Mouse (Mus musculus): ENCODE measurements around the gene Gm48551. TPM values are rescaled to one million over a fixed set of nuclear protein-coding genes. Genes with fewer than 3 reads are reported as not detected.
A peak's percentile ranks its signal among the peaks of the same experiment; 100 is the strongest.

Gene Gm48551
- polyA plus RNA-seq, 1 experiment from 2014 or later = 3.0 TPM

DNA sequence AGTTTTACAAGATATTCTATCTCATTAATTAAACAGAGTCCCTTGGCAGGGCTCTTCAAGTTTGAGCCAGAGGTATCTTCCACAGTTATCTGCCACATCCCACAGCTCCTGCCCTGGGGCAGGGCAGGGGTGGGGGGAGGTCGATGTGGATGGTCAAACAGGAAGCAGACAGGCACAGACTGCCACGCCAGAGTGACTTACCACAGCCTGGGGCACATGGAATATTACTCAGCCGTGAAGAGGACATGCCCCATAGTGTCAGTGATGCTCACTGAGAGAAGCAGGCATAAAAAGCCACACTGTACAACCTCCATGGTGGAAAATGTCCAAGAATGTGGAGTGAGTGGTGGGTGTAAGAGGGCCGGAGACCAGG, 39.1 kb upstream of the Gm48551 start:
- Histone ChIP-seq H3K4me3 (ENCODE audit: low read depth, low read length) (no peak overlapping the region), H3K36me3 (ENCODE audit: control insufficient read depth, insufficient read depth, low read length) (no peaks in the 10 kb centered on the region; the same call in 1 of the 2 replicates), H3K9ac (ENCODE audit: low read length) (no peak overlapping the region), H3K9me3 (ENCODE audit: control insufficient read depth, low read length) (no peaks in the 10 kb centered on the region), H3K27ac (ENCODE audit: low read depth, low read length) (no peak overlapping the region), H3K27me3 (ENCODE audit: control insufficient read depth, insufficient read depth, low read length) (peaks cover 37% of the 10 kb centered on the region), H3K4me1 (replicated peaks; ENCODE audit: control insufficient read depth, insufficient read depth, low read length) (peaks cover 23% of the 10 kb centered on the region), H3K4me2 (ENCODE audit: low read depth, low read length, severe bottlenecking) (no peak overlapping the region)
- ATAC-seq (replicated peaks; ENCODE audit: low FRiP score) = no peak
- DNase-seq (ENCODE audit: low spot score) = no peak
- 78% methylated on average over 4 of the region's 4 CpGs for WGBS

- Histone ChIP-seq H3K4me3 (ENCODE audit: low read depth, low read length) (peak overlapping the region; percentile 21), H3K27me3 (ENCODE audit: control insufficient read depth, insufficient read depth, low read length) (peaks cover 34% of the 10 kb centered on the region), H3K36me3 (ENCODE audit: control insufficient read depth, insufficient read depth, low read length) (no peaks in the 10 kb centered on the region; the same call in 1 of the 2 replicates), H3K4me2 (ENCODE audit: low read depth, low read length, severe bottlenecking) (peak overlapping the region; percentile 42), H3K27ac (ENCODE audit: low read depth, low read length) (no peak overlapping the region), H3K9me3 (ENCODE audit: control insufficient read depth, low read length) (no peaks in the 10 kb centered on the region), H3K9ac (ENCODE audit: low read length) (peak overlapping the region; percentile 27), H3K4me1 (replicated peaks; ENCODE audit: control insufficient read depth, insufficient read depth, low read length) (peaks cover 23% of the 10 kb centered on the region)
- 4% methylated on average over 55 of the region's 55 CpGs for WGBS
- ATAC-seq (replicated peaks; ENCODE audit: low FRiP score) (no peak), DNase-seq (ENCODE audit: low spot score) (peak; percentile 87)
Measured at GRCm38 (mm10) chr10:81346453-81347067, 37.7 kb upstream of the Gm48551 start.

GRCm38 (mm10) chr10:81349146-81349545, 35.1 kb upstream of the Gm48551 start:
- no peak overlapping the region for H3K27ac ChIP-seq (ENCODE audit: low read depth, low read length)
- DNase-seq (ENCODE audit: low spot score) = no peak
- H3K4me1 ChIP-seq (replicated peaks; ENCODE audit: control insufficient read depth, insufficient read depth, low read length) = peaks cover 23% of the 10 kb centered on the region

DNA sequence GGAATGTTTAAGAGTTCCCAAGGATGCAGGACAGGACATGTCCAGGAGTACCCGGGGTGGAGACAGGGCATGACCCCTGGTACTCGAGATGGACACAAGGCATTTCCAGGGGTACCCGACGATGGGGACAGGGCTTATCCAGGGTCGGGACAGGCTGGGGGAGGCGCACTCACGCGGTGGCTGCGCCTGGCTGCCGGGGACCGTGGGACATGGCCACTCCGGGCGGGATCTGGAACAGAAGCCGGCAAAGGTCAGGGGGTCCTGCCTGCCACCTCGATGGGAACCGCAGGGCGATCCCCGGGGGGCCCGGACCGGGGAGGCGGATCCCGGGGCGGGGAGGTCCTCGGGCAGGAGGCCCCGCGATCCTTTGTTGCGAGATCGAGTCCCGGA, 34.3 kb upstream of the Gm48551 start:
- H3K4me2 ChIP-seq (ENCODE audit: low read depth, low read length, severe bottlenecking) = peak overlapping the region; percentile 88
- H3K4me1 ChIP-seq (replicated peaks; ENCODE audit: control insufficient read depth, insufficient read depth, low read length) = peaks cover 23% of the 10 kb centered on the region
- peak overlapping the region; percentile 21; the same call in 1 of the 2 replicates for H3K27ac ChIP-seq (ENCODE audit: low read depth, low read length)
- peak overlapping the region; percentile 80 for H3K9ac ChIP-seq (ENCODE audit: low read length)
- H3K4me3 ChIP-seq (ENCODE audit: low read depth, low read length) = peak overlapping the region; percentile 77
- under 1% methylated on average over 28 of the region's 29 CpGs for WGBS
- H3K27me3 ChIP-seq (ENCODE audit: control insufficient read depth, insufficient read depth, low read length) = peaks cover 2% of the 10 kb centered on the region
- ATAC-seq (replicated peaks; ENCODE audit: low FRiP score) (peak; percentile 29), DNase-seq (ENCODE audit: low spot score) (no peak)
- no peaks in the 10 kb centered on the region; the same call in 1 of the 2 replicates for H3K36me3 ChIP-seq (ENCODE audit: control insufficient read depth, insufficient read depth, low read length)
- H3K9me3 ChIP-seq (ENCODE audit: control insufficient read depth, low read length) = no peaks in the 10 kb centered on the region

More at GRCm38 (mm10) chr10:81349146-81349545, 35.1 kb upstream of the Gm48551 start:
- Histone ChIP-seq H3K9me3 (ENCODE audit: control insufficient read depth, low read length) (no peaks in the 10 kb centered on the region), H3K36me3 (ENCODE audit: control insufficient read depth, insufficient read depth, low read length) (no peaks in the 10 kb centered on the region; the same call in 1 of the 2 replicates), H3K4me2 (ENCODE audit: low read depth, low read length, severe bottlenecking) (peak overlapping the region; percentile 88), H3K27me3 (ENCODE audit: control insufficient read depth, insufficient read depth, low read length) (peaks cover 10% of the 10 kb centered on the region), H3K4me3 (ENCODE audit: low read depth, low read length) (peak overlapping the region; percentile 77), H3K9ac (ENCODE audit: low read length) (peak overlapping the region; percentile 80)
- no peak for ATAC-seq (replicated peaks; ENCODE audit: low FRiP score)
- 1% methylated on average over 12 of the region's 12 CpGs for WGBS

DNA sequence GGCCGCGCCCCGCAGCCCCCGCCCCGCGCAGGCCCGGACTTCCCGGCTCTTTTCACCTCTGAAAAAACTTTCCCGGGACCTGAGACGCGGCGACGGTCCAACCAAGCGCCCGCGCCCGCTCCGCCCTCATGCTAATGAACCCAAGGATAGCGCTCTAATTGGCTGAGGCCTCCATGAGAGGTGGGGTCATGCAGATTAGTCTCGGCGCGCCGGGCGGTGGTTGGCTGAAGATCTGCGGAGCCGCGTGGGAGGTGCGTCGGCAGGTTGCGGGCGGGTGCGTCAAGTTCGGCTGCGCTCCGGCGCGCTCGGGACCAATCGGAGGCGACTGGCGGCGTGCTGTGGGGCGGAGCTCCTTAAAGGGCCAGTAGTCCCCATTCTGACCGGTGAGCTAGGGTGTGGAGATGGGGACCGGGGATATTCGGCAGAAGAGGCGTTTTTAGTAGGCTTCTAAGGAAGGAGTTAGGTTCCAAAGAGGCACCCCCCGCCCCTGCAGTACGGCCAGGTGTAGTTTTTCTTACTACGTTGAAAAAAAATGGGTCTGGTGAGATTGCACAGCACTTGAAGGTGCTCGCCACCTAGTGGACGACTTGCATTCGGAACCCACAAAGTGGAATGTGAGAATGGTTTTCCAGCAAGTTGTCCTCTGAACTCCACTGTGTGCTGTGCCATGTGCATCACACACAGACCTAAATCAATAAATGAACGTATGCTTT, 33.8 kb upstream of the Gm48551 start, which contains the start of gene Hmg20b:
Gene Hmg20b (minus strand): TSS at position 130 of the 713 bp plus-strand sequence.
- H3K27me3 ChIP-seq (ENCODE audit: control insufficient read depth, insufficient read depth, low read length) = 0 out of 2 replicates have a peak, but pooled peaks cover 2% of the 10 kb centered on the region
- under 1% methylated on average over 52 of the region's 54 CpGs for WGBS

GRCm38 (mm10) chr10:81351678-81352291, 32.5 kb upstream of the Gm48551 start:
- peaks cover 16% of the 10 kb centered on the region for H3K4me1 ChIP-seq (replicated peaks; ENCODE audit: control insufficient read depth, insufficient read depth, low read length)
- peaks cover 6% of the 10 kb centered on the region; the same call in 1 of the 2 replicates for H3K27me3 ChIP-seq (ENCODE audit: control insufficient read depth, insufficient read depth, low read length)
- no peaks in the 10 kb centered on the region for H3K36me3 ChIP-seq (ENCODE audit: control insufficient read depth, insufficient read depth, low read length)
- no peak for ATAC-seq (replicated peaks; ENCODE audit: low FRiP score)
- 21% methylated on average over 9 of the region's 9 CpGs for WGBS
- H3K4me2 ChIP-seq (ENCODE audit: low read depth, low read length, severe bottlenecking) = no peak overlapping the region
- no peak overlapping the region for H3K4me3 ChIP-seq (ENCODE audit: low read depth, low read length)
- H3K9ac ChIP-seq (ENCODE audit: low read length) = no peak overlapping the region
- DNase-seq (ENCODE audit: low spot score) = no peak
- H3K27ac ChIP-seq (ENCODE audit: low read depth, low read length) = no peak overlapping the region
- no peaks in the 10 kb centered on the region for H3K9me3 ChIP-seq (ENCODE audit: control insufficient read depth, low read length)

More for the DNA sequence above, 33.8 kb upstream of the Gm48551 start, which contains the start of gene Hmg20b:
- peak; percentile 95 for ATAC-seq (replicated peaks; ENCODE audit: low FRiP score)
- H3K4me3 ChIP-seq (ENCODE audit: low read depth, low read length) = peak within 1 kb of the TSS; percentile 77
- no peaks in the 10 kb centered on the region for H3K36me3 ChIP-seq (ENCODE audit: control insufficient read depth, insufficient read depth, low read length)
- peak within 1 kb of the TSS; percentile 88 for H3K4me2 ChIP-seq (ENCODE audit: low read depth, low read length, severe bottlenecking)
- H3K4me1 ChIP-seq (replicated peaks; ENCODE audit: control insufficient read depth, insufficient read depth, low read length) = peaks cover 23% of the 10 kb centered on the region
- H3K9ac ChIP-seq (ENCODE audit: low read length) = peak within 1 kb of the TSS; percentile 80
- DNase-seq (ENCODE audit: low spot score) = peak; percentile 100
- no peaks in the 10 kb centered on the region for H3K9me3 ChIP-seq (ENCODE audit: control insufficient read depth, low read length)
- peak within 1 kb of the TSS; percentile 21; the same call in 1 of the 2 replicates for H3K27ac ChIP-seq (ENCODE audit: low read depth, low read length)

- no peak overlapping the region for H3K9ac ChIP-seq (ENCODE audit: low read length)
- DNase-seq (ENCODE audit: low spot score) (no peak), ATAC-seq (replicated peaks; ENCODE audit: low FRiP score) (no peak)
- no peak overlapping the region for H3K27ac ChIP-seq (ENCODE audit: low read depth, low read length)
- no peaks in the 10 kb centered on the region for H3K36me3 ChIP-seq (ENCODE audit: control insufficient read depth, insufficient read depth, low read length)
- no peak overlapping the region for H3K4me2 ChIP-seq (ENCODE audit: low read depth, low read length, severe bottlenecking)
- peaks cover 7% of the 10 kb centered on the region; the same call in 1 of the 2 replicates for H3K4me1 ChIP-seq (replicated peaks; ENCODE audit: control insufficient read depth, insufficient read depth, low read length)
- H3K4me3 ChIP-seq (ENCODE audit: low read depth, low read length) = no peak overlapping the region
- no peaks in the 10 kb centered on the region for H3K9me3 ChIP-seq (ENCODE audit: control insufficient read depth, low read length)
- H3K27me3 ChIP-seq (ENCODE audit: control insufficient read depth, insufficient read depth, low read length) = peaks cover 5% of the 10 kb centered on the region; the same call in 1 of the 2 replicates
- WGBS = 68% methylated on average over 9 of the region's 9 CpGs
Measured at GRCm38 (mm10) chr10:81354738-81355477, 29.4 kb upstream of the Gm48551 start.

GRCm38 (mm10) chr10:81355533-81355932, 28.7 kb upstream of the Gm48551 start:
- no peak overlapping the region for H3K27ac ChIP-seq (ENCODE audit: low read depth, low read length)
- H3K27me3 ChIP-seq (ENCODE audit: control insufficient read depth, insufficient read depth, low read length) = peaks cover 5% of the 10 kb centered on the region; the same call in 1 of the 2 replicates
- ATAC-seq (replicated peaks; ENCODE audit: low FRiP score) (no peak), DNase-seq (ENCODE audit: low spot score) (no peak)
- no peaks in the 10 kb centered on the region for H3K36me3 ChIP-seq (ENCODE audit: control insufficient read depth, insufficient read depth, low read length)
- H3K9ac ChIP-seq (ENCODE audit: low read length) = no peak overlapping the region
- peaks cover 7% of the 10 kb centered on the region; the same call in 1 of the 2 replicates for H3K4me1 ChIP-seq (replicated peaks; ENCODE audit: control insufficient read depth, insufficient read depth, low read length)
- H3K4me3 ChIP-seq (ENCODE audit: low read depth, low read length) = no peak overlapping the region
- no peaks in the 10 kb centered on the region for H3K9me3 ChIP-seq (ENCODE audit: control insufficient read depth, low read length)
- WGBS = 80% methylated on average over 4 of the region's 4 CpGs
- no peak overlapping the region for H3K4me2 ChIP-seq (ENCODE audit: low read depth, low read length, severe bottlenecking)
